ENCODE assay signal across 8 mouse cellular contexts in genomic region chr13:53033189-53033943, GRCm38 (mm10). TPM values are rescaled to one million over a fixed set of nuclear protein-coding genes. Genes with fewer than 3 reads are reported as not detected.
DNase-seq lines count a peak whose midpoint lies in the region; ATAC-seq and TF ChIP-seq lines count a peak whose summit lies in the region.
"Had no signal": no experiment of that assay in that cellular context is flagged by ENCODE, and none has a peak within 500 bp of the region (broad histone marks: within the 10 kb centered on the region; RNA-seq: fewer than 3 reads in every experiment).

No protein-coding gene starts in this region.

- ATAC-seq in limb, embryonic 15.5 days (ENCODE audit: insufficient number of reproducible peaks, low FRiP score, low TSS enrichment, low read depth) = peak; percentile 61; the same call in 1 of the 2 replicates
- ATAC-seq in hindbrain, postnatal 0 days = no peak
- ATAC-seq: midbrain, embryonic 16.5 days had no signal

- no peaks in the 10 kb centered on the region for H3K27me3 ChIP-seq in limb, embryonic 15.5 days
- H3K27me3 ChIP-seq in hindbrain, embryonic 10.5 days (ENCODE audit: insufficient read depth, poor library complexity, severe bottlenecking) = no peaks in the 10 kb centered on the region
- no peaks in the 10 kb centered on the region for H3K27me3 ChIP-seq in hindbrain, postnatal 0 days (ENCODE audit: insufficient read depth, low read length)

- no peaks in the 10 kb centered on the region for H3K9me3 ChIP-seq in limb, embryonic 15.5 days
- peaks cover 3% of the 10 kb centered on the region; the same call in 1 of the 2 replicates for H3K9me3 ChIP-seq in hindbrain, embryonic 10.5 days
- no peaks in the 10 kb centered on the region for H3K9me3 ChIP-seq in hindbrain, postnatal 0 days (ENCODE audit: low read length)

- WGBS in limb, embryonic 15.5 days = 51% methylated on average over 10 of the region's 10 CpGs
- 81% methylated on average over 10 of the region's 10 CpGs for WGBS in hindbrain, embryonic 10.5 days
- WGBS in hindbrain, postnatal 0 days = 78% methylated on average over 10 of the region's 10 CpGs

- H3K4me1 ChIP-seq in limb, embryonic 15.5 days = no peaks in the 10 kb centered on the region
- H3K4me1 ChIP-seq in hindbrain, embryonic 10.5 days (replicated peaks) = 0 out of 2 replicates have a peak, but pooled peaks cover 3% of the 10 kb centered on the region
- no peaks in the 10 kb centered on the region for H3K4me1 ChIP-seq in hindbrain, postnatal 0 days (ENCODE audit: insufficient read depth, low read length)

- H3K4me3 ChIP-seq in limb, embryonic 15.5 days = no peak overlapping the region
- no peak overlapping the region for H3K4me3 ChIP-seq in hindbrain, embryonic 10.5 days
- no peak overlapping the region for H3K4me3 ChIP-seq in hindbrain, postnatal 0 days (ENCODE audit: low read length)

- H3K36me3 ChIP-seq in limb, embryonic 15.5 days = no peaks in the 10 kb centered on the region
- no peaks in the 10 kb centered on the region for H3K36me3 ChIP-seq in hindbrain, embryonic 10.5 days
- no peaks in the 10 kb centered on the region for H3K36me3 ChIP-seq in hindbrain, postnatal 0 days (ENCODE audit: insufficient read depth, low read length)

- no peak overlapping the region for H3K9ac ChIP-seq in limb, embryonic 15.5 days
- H3K9ac ChIP-seq in hindbrain, postnatal 0 days (replicated peaks; ENCODE audit: low read length) = no peak overlapping the region

- DNase-seq in 3134 (ENCODE audit: extremely low read depth, insufficient read length, low spot score) (peak; percentile 73), NIH3T3 (ENCODE audit: low read depth) (peak; percentile 80)
- peak; percentile 79 to 80 for DNase-seq in heart, adult 18-20 months
- DNase-seq in hindbrain, embryonic 10.5 days (ENCODE audit: low spot score) = no peak
- no peak for DNase-seq in left cerebral cortex, adult 18-20 months (ENCODE audit: low spot score in 2 of 2)
- DNase-seq in hindbrain, postnatal 0 days (ENCODE audit: low spot score) = no peak

- H3K4me2 ChIP-seq in limb, embryonic 15.5 days = no peak overlapping the region
- no peak overlapping the region for H3K4me2 ChIP-seq in hindbrain, postnatal 0 days (ENCODE audit: low read depth, low read length)

- no peak for TF ChIP-seq CTCF in hindbrain, postnatal 0 days (IDR thresholded peaks at IDR 0.05; ENCODE audit: low read depth)

- H3K27ac ChIP-seq in limb, embryonic 15.5 days = 0 out of 2 replicates have a peak overlapping the region, but pooled peaks have one; percentile 22
- H3K27ac ChIP-seq in hindbrain, embryonic 10.5 days = no peak overlapping the region
- H3K27ac ChIP-seq in hindbrain, postnatal 0 days = no peak overlapping the region

RNA-seq across cellular contexts. Expression of gene Nfil3, which starts 52.5 kb away (rescaled TPM):
- 10 to 100 TPM; 33.9 to 36.7 TPM for total RNA-seq in heart, adult 18-20 months (2021)
- polyA plus RNA-seq in limb, embryonic 15.5 days (2015; fragmentation: Nextera tagmentation; extraction: Ambion mirVana) = 42.5 and 45.6 TPM in 2 replicates
- 21.9 and 25.9 TPM in 2 replicates for polyA plus RNA-seq in hindbrain, embryonic 10.5 days (2016; fragmentation: Nextera tagmentation; extraction: Ambion mirVana)
- 10 to 100 TPM; 20.3 to 30.0 TPM for total RNA-seq in left cerebral cortex, adult 18-20 months (2021)
- 16.4 and 17.9 TPM in 2 replicates for total RNA-seq in hindbrain, postnatal 0 days (2014; rRNA removed)
- polyA plus RNA-seq in hindbrain, postnatal 0 days (2015; fragmentation: Nextera tagmentation; extraction: Ambion mirVana) = 27.2 and 28.3 TPM in 2 replicates

Comparison
In these comparisons a context has a peak if more than half of its experiments do, and no peak if none do; other contexts are left out.
1. DNase-seq: peak in 3134 (single experiment), NIH3T3 (single experiment) and heart, adult 18-20 months (2 of 2); none in hindbrain, embryonic 10.5 days (single experiment), left cerebral cortex, adult 18-20 months (0 of 2) and hindbrain, postnatal 0 days (single experiment).